Mouse (Mus musculus) megakaryocyte progenitor cell, adult 5-6 weeks (primary cell): ENCODE results near the gene Kif21b. TPM values are rescaled to one million over a fixed set of nuclear protein-coding genes. Genes with fewer than 3 reads are reported as not detected.

Experiments used
- ATAC-seq: replicated peaks from 2 replicates; pipeline ENCODE4 v1.8.0; 2016; ENCODE audit warnings: mild to moderate bottlenecking, moderate TSS enrichment, inconsistent platforms; ENCODE audit not compliant: poor library complexity
- total RNA-seq, 2 experiments: library from RNA; stranded (forward) in 1 of 2; stranded (reverse) in 1 of 2; fragments of 157-497, 149-512 nt in 1 of 2; fragments of 200-1000 nt in 1 of 2; gene quantifications; 2 replicates each; pipeline versions ENCODE4 v1.2.3 to v1.2.4; 2015 to 2017

Kif21b gene
- total RNA-seq, 2 experiments from 2014 or later, result 7.7 to 8.0 TPM

- no peak for ATAC-seq
Measured at GRCm38 (mm10) chr1:136156304-136156703, 25.1 kb downstream of the Kif21b start.

- ATAC-seq, result no peak
Measured at GRCm38 (mm10) chr1:136156951-136157350, 25.8 kb downstream of the Kif21b start.

- no peak for ATAC-seq
Measured at GRCm38 (mm10) chr1:136159830-136160229, 28.6 kb downstream of the Kif21b start.

GRCm38 (mm10) chr1:136160297-136160696 lies 29.1 kb downstream of the Kif21b start:
- ATAC-seq, result no peak

GRCm38 (mm10) chr1:136160930-136161329 lies 29.7 kb downstream of the Kif21b start:
- no peak for ATAC-seq

GRCm38 (mm10) chr1:136161333-136161921 lies 30.2 kb downstream of the Kif21b start:
- no peak for ATAC-seq

GRCm38 (mm10) chr1:136165436-136165835 lies 34.2 kb downstream of the Kif21b start:
- no peak for ATAC-seq

GRCm38 (mm10) chr1:136167657-136168056 lies 36.5 kb downstream of the Kif21b start:
- no peak for ATAC-seq

- peak; percentile 88 for ATAC-seq
Measured at GRCm38 (mm10) chr1:136170109-136170508, 38.9 kb downstream of the Kif21b start.

- ATAC-seq, result no peak
Measured at GRCm38 (mm10) chr1:136172696-136173095, 41.5 kb downstream of the Kif21b start.

GRCm38 (mm10) chr1:136174101-136174606 lies 43.0 kb downstream of the Kif21b start:
- peak; percentile 56 for ATAC-seq

GRCm38 (mm10) chr1:136175183-136175582 lies 44.0 kb downstream of the Kif21b start:
- ATAC-seq, result peak; percentile 45

GRCm38 (mm10) chr1:136177085-136177484 lies 45.9 kb downstream of the Kif21b start:
- ATAC-seq, result no peak

GRCm38 (mm10) chr1:136178741-136179140 lies 47.6 kb downstream of the Kif21b start:
- ATAC-seq, result peak; percentile 49

- peak; percentile 76 for ATAC-seq
Measured at GRCm38 (mm10) chr1:136179511-136180001, 48.4 kb downstream of the Kif21b start.

GRCm38 (mm10) chr1:136190033-136190432 lies 58.8 kb downstream of the Kif21b start:
- no peak for ATAC-seq

- peak; percentile 97 for ATAC-seq
Measured at GRCm38 (mm10) chr1:136212803-136213202, 81.6 kb downstream of the Kif21b start, which contains the start of gene Mroh3. Mroh3 (minus strand) TSS chr1:136212828.

GRCm38 (mm10) chr1:136214304-136214703 lies 83.1 kb downstream of the Kif21b start:
- ATAC-seq, result no peak

GRCm38 (mm10) chr1:136220037-136220871 lies 89.1 kb downstream of the Kif21b start:
- ATAC-seq, result no peak

GRCm38 (mm10) chr1:136222386-136222785 lies 91.2 kb downstream of the Kif21b start:
- ATAC-seq, result no peak

GRCm38 (mm10) chr1:136223758-136224342 lies 92.7 kb downstream of the Kif21b start:
- ATAC-seq, result no peak
